Mouse (Mus musculus) mesoderm, embryonic 11.5 days (tissue): ENCODE measurements around the gene Atl2.

Source experiments
- DNase-seq: peaks from one replicate; pipeline ENCODE4 v3.0.0-alpha.2; 2012; ENCODE audit warnings: low read depth, low spot score

Gene Atl2

GRCm38 (mm10) chr17:79898156-79898746 lies 2.3 kb upstream of the Atl2 start:
- no peak for DNase-seq

GRCm38 (mm10) chr17:79897666-79898065 lies 1.7 kb upstream of the Atl2 start:
- DNase-seq: no peak

- peak; percentile 71 for DNase-seq
Measured at GRCm38 (mm10) chr17:79894971-79895882, 696 bp downstream of the Atl2 start.

GRCm38 (mm10) chr17:79894054-79894453 lies 1.9 kb downstream of the Atl2 start:
- DNase-seq: no peak

GRCm38 (mm10) chr17:79891944-79892343 lies 4.0 kb downstream of the Atl2 start:
- peak; percentile 35 for DNase-seq

- no peak for DNase-seq
Measured at GRCm38 (mm10) chr17:79887926-79888325, 8.0 kb downstream of the Atl2 start.

- DNase-seq: peak; percentile 27
Measured at GRCm38 (mm10) chr17:79883198-79883597, 12.7 kb downstream of the Atl2 start.

- DNase-seq: no peak
Measured at GRCm38 (mm10) chr17:79865027-79865426, 30.9 kb downstream of the Atl2 start.

- no peak for DNase-seq
Measured at GRCm38 (mm10) chr17:79864503-79864902, 31.4 kb downstream of the Atl2 start.

GRCm38 (mm10) chr17:79862038-79862437 lies 33.9 kb downstream of the Atl2 start:
- no peak for DNase-seq

GRCm38 (mm10) chr17:79855533-79855932 lies 40.4 kb downstream of the Atl2 start:
- DNase-seq: no peak

GRCm38 (mm10) chr17:79848385-79848784 lies 47.5 kb downstream of the Atl2 start:
- no peak for DNase-seq

GRCm38 (mm10) chr17:79846182-79846581 lies 49.7 kb downstream of the Atl2 start:
- no peak for DNase-seq

- DNase-seq: no peak
Measured at GRCm38 (mm10) chr17:79845695-79846094, 50.2 kb downstream of the Atl2 start.

- peak; percentile 74 for DNase-seq
Measured at GRCm38 (mm10) chr17:79840254-79841238, 55.4 kb downstream of the Atl2 start.

- DNase-seq: no peak
Measured at GRCm38 (mm10) chr17:79836978-79837377, 58.9 kb downstream of the Atl2 start.

- DNase-seq: peak; percentile 47
Measured at GRCm38 (mm10) chr17:79835714-79836373, 60.1 kb downstream of the Atl2 start.

- no peak for DNase-seq
Measured at GRCm38 (mm10) chr17:79832284-79832683, 63.6 kb downstream of the Atl2 start.

- DNase-seq: no peak
Measured at GRCm38 (mm10) chr17:79826482-79827034, 69.4 kb downstream of the Atl2 start.

GRCm38 (mm10) chr17:79825241-79826030 lies 70.5 kb downstream of the Atl2 start:
- DNase-seq: no peak
